Mouse (Mus musculus) hindbrain, postnatal 0 days (tissue): ENCODE data around the gene Sgip1. TPM values are rescaled to one million over a fixed set of nuclear protein-coding genes. Genes with fewer than 3 reads are reported as not detected.

Experiments used
- ATAC-seq: fragments of 200-750 bp; cut with Nextera tagmentation; 2 replicates; pipeline ENCODE4 v1.8.0; 2017; ENCODE audit warnings: mild to moderate bottlenecking, moderate TSS enrichment, moderate library complexity
- DNase-seq: peaks from one replicate; pipeline ENCODE4 v3.0.0-alpha.2; 2015; ENCODE audit warnings: low spot score
- H3K27ac ChIP-seq: fragments of 300-500 bp; sonication (generic); 2 replicates; pipeline ENCODE4 v1.5.1; 2014; ENCODE audit warnings: mild to moderate bottlenecking
- H3K27me3 ChIP-seq: fragments of 300-500 bp; sonication (generic); 2 replicates; pipeline ENCODE4 v1.6.1; 2014; ENCODE audit warnings: low read length, mixed read lengths; ENCODE audit not compliant: insufficient read depth
- H3K36me3 ChIP-seq: fragments of 300-500 bp; sonication (generic); 2 replicates; pipeline ENCODE4 v1.6.1; 2014; ENCODE audit warnings: low read length, mixed read lengths; ENCODE audit not compliant: insufficient read depth
- H3K4me1 ChIP-seq: fragments of 300-500 bp; sonication (generic); 2 replicates; pipeline ENCODE4 v1.6.1; 2014; ENCODE audit warnings: antibody characterized with exemption, low read length, mixed read lengths; ENCODE audit not compliant: insufficient read depth
- H3K4me2 ChIP-seq: fragments of 300-500 bp; sonication (generic); 2 replicates; pipeline ENCODE4 v1.6.1; 2014; ENCODE audit warnings: low read depth, mild to moderate bottlenecking, low read length, moderate library complexity, mixed read lengths
- H3K4me3 ChIP-seq: fragments of 300-500 bp; sonication (generic); 2 replicates; pipeline ENCODE4 v1.5.1; 2014; ENCODE audit warnings: low read length
- H3K9ac ChIP-seq: fragments of 300-500 bp; sonication (generic); replicated peaks from 2 replicates; pipeline ENCODE4 v1.6.1; 2014; ENCODE audit warnings: mild to moderate bottlenecking, low read length, moderate library complexity, mixed read lengths
- H3K9me3 ChIP-seq: fragments of 300-500 bp; sonication (generic); 2 replicates; pipeline ENCODE4 v1.6.1; 2016; ENCODE audit warnings: low read length, mixed read lengths
- CTCF ChIP-seq: IDR thresholded peaks from 2 replicates; pipeline ENCODE4 v1.5.1; 2016; ENCODE audit warnings: antibody characterized with exemption, control low read depth, low read depth
- WGBS: fragments of 180-500 bp; shearing (Covaris S2); extraction: QIAGEN DNeasy Blood & Tissue Kit; methylation state at CpG from one replicate; pipeline ENCODE4 v1.1.7; 2014; 5-methylcytosine and 5-hydroxymethylcytosine counted together
- polyA plus RNA-seq: library from polyadenylated mRNA; unstranded; fragments of >200 nt; fragmentation: Nextera tagmentation; extraction: Ambion mirVana; gene quantifications from 2 replicates; pipeline ENCODE4 v1.2.1, GENCODE M21; 2015
- total RNA-seq: library from RNA; depleted of rRNA; stranded (reverse); fragments of >200 nt; gene quantifications from 2 replicates; pipeline ENCODE4 v1.2.3, GENCODE M21; 2014

Gene Sgip1
- total and polyA plus RNA-seq, 2 experiments from 2014 or later: 34.6 to 62.0 TPM

DNA sequence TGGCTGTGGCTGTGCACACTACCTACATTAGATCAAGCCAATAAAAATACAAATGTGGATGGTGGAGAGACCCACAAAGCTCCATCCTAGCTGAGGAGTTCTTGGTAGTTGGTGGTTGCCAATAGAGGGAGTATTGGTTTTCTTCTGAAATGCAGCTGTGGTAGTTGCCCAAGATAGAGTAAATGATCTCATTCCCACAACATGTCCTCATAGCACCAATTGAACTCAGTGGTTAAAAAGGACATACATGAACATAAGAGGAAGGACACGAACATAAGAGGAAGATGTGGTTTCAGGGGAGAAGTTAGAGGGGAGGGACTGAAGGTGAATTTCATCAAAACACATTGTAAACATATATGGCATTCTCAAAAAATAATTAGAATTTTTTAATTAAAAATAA, 21.1 kb upstream of the Sgip1 start:
- no peak for TF ChIP-seq CTCF
- DNase-seq (no peak), ATAC-seq (no peak)
- Histone ChIP-seq H3K27me3 (no peaks in the 10 kb centered on the region), H3K4me3 (no peak overlapping the region), H3K36me3 (no peaks in the 10 kb centered on the region), H3K27ac (no peak overlapping the region), H3K4me2 (no peak overlapping the region), H3K4me1 (no peaks in the 10 kb centered on the region), H3K9ac (no peak overlapping the region), H3K9me3 (no peaks in the 10 kb centered on the region)
- WGBS: 91% methylated on average over 1 of the region's 1 CpGs

DNA sequence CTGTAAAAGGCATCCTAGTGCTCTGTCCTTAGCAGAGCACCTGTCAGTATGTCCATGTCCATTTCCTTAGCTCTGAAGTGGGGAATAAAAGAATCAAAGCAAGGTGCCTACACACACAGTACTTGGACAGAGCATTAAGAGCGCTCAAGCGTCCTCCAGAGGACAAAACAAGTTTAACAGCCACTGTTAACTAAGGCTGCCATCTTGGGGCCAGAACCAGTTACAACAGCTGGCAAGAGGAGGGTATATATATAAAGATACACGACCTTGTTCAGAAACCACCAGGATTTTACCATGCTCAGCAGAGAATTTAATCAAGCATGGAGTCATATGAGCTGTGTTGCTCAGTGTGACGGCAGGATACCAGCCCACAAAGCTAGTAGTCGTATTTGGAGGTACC, 16.7 kb upstream of the Sgip1 start:
- H3K27me3 ChIP-seq: no peaks in the 10 kb centered on the region
- H3K4me3 ChIP-seq: no peak overlapping the region
- no peak for TF ChIP-seq CTCF
- ATAC-seq (no peak), DNase-seq (no peak)
- H3K9ac ChIP-seq: no peak overlapping the region
- no peak overlapping the region for H3K4me2 ChIP-seq
- no peaks in the 10 kb centered on the region for H3K36me3 ChIP-seq
- no peak overlapping the region for H3K27ac ChIP-seq
- no peaks in the 10 kb centered on the region for H3K9me3 ChIP-seq
- H3K4me1 ChIP-seq: no peaks in the 10 kb centered on the region
- 73% methylated on average over 5 of the region's 5 CpGs for WGBS

GRCm38 (mm10) chr4:102730976-102731375, 10.1 kb upstream of the Sgip1 start:
- no peaks in the 10 kb centered on the region for H3K27me3 ChIP-seq
- no peaks in the 10 kb centered on the region for H3K36me3 ChIP-seq
- no peak overlapping the region for H3K27ac ChIP-seq
- 78% methylated on average over 3 of the region's 3 CpGs for WGBS
- ATAC-seq: no peak
- H3K4me2 ChIP-seq: no peak overlapping the region
- H3K9me3 ChIP-seq: no peaks in the 10 kb centered on the region
- no peak for DNase-seq
- no peak overlapping the region for H3K9ac ChIP-seq
- H3K4me1 ChIP-seq: no peaks in the 10 kb centered on the region
- no peak for TF ChIP-seq CTCF
- no peak overlapping the region for H3K4me3 ChIP-seq

- WGBS: 51% methylated on average over 9 of the region's 9 CpGs
- no peaks in the 10 kb centered on the region for H3K4me1 ChIP-seq
- no peaks in the 10 kb centered on the region for H3K9me3 ChIP-seq
- H3K36me3 ChIP-seq: no peaks in the 10 kb centered on the region
- no peak for ATAC-seq
- H3K4me3 ChIP-seq: no peak overlapping the region
- H3K9ac ChIP-seq: no peak overlapping the region
- no peak overlapping the region for H3K27ac ChIP-seq
- TF ChIP-seq CTCF: no peak
- no peak for DNase-seq
- H3K27me3 ChIP-seq: no peaks in the 10 kb centered on the region
- H3K4me2 ChIP-seq: no peak overlapping the region
Measured at GRCm38 (mm10) chr4:102734022-102734657, 7.0 kb upstream of the Sgip1 start.

DNA sequence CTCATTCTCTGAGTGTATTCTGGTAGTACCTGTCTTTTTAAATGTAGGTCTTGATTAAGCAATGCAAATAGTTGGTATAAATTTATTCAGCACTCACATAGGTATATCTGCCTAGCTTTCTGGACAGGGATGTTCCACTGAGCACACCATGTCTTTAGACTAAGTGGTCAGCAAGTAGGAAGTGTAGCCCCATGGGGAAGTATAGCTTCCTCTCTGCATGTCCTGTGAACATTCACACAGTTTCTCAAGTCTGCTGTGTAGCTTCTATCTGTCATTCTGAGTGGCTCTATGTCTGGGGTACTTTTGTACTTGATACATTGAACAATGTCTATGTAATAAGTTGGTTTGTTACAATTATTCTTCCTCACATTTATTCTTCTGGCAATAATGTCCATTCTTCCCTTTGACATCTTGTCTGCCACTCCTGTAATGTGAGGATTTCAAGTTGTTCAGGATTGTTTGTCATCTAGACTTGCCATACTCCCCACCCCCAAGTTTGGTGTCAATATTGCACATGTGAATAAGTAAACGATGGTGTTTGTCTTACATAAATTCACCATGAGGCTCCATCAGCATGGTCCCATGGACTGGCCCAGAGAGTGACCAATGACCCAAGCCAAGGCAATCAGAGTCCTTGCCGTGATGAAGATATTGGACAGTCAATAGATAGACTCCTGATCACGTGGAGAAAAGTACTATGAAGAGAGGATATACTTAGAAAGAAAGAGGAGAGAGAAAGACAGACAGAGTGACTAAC, 12.4 kb downstream of the Sgip1 start:
- no peak overlapping the region for H3K4me2 ChIP-seq
- H3K27ac ChIP-seq: no peak overlapping the region
- no peak overlapping the region for H3K4me3 ChIP-seq
- H3K9ac ChIP-seq: no peak overlapping the region
- no peaks in the 10 kb centered on the region for H3K36me3 ChIP-seq
- H3K4me1 ChIP-seq: no peaks in the 10 kb centered on the region
- no peaks in the 10 kb centered on the region for H3K27me3 ChIP-seq
- 76% methylated on average over 3 of the region's 3 CpGs for WGBS
- ATAC-seq (no peak), DNase-seq (no peak)
- TF ChIP-seq CTCF: no peak
- no peaks in the 10 kb centered on the region for H3K9me3 ChIP-seq

GRCm38 (mm10) chr4:102759095-102759890, 18.2 kb downstream of the Sgip1 start:
- H3K27ac ChIP-seq: peak overlapping the region; percentile 97
- peaks cover 11% of the 10 kb centered on the region for H3K4me1 ChIP-seq
- TF ChIP-seq CTCF: no peak
- WGBS: 1% methylated on average over 41 of the region's 41 CpGs
- DNase-seq (peak; percentile 89), ATAC-seq (peak; percentile 72)
- H3K27me3 ChIP-seq: no peaks in the 10 kb centered on the region
- H3K4me3 ChIP-seq: peak overlapping the region; percentile 49
- peak overlapping the region; percentile 71 for H3K9ac ChIP-seq
- H3K36me3 ChIP-seq: no peaks in the 10 kb centered on the region
- H3K9me3 ChIP-seq: no peaks in the 10 kb centered on the region
- H3K4me2 ChIP-seq: peak overlapping the region; percentile 81
